Mouse (Mus musculus): ENCODE results near the gene Rsg1.

- no peak for TF ChIP-seq EP300 (IDR thresholded peaks at IDR 0.05; ENCODE audit: low read length)
- TF ChIP-seq ZNF384 (IDR thresholded peaks at IDR 0.05; ENCODE audit: low read depth, low read length): no peak
- no peak for TF ChIP-seq MAFK (IDR thresholded peaks at IDR 0.05; ENCODE audit: insufficient replicate concordance, low read length)
- no peak for TF ChIP-seq CTCF (conservative IDR thresholded peaks at IDR 0.05 in 1 of 2, IDR thresholded peaks at IDR 0.05 in 1 of 2; ENCODE audit: low read depth in 2 of 2, low read length in 2 of 2)
- no peak for TF ChIP-seq KAT2A (IDR thresholded peaks at IDR 0.05; ENCODE audit: insufficient replicate concordance, low read length)
- no peak for TF ChIP-seq USF1 (IDR thresholded peaks at IDR 0.05; ENCODE audit: low read depth, low read length)
- no peak for TF ChIP-seq ELF1 (IDR thresholded peaks at IDR 0.05; ENCODE audit: low read depth, low read length)
- no peak for TF ChIP-seq ETS1 (conservative IDR thresholded peaks at IDR 0.05; ENCODE audit: low read depth, low read length)
- no peak for TF ChIP-seq MXI1 (IDR thresholded peaks at IDR 0.05; ENCODE audit: low read depth, low read length)
- TF ChIP-seq POLR2A (IDR thresholded peaks at IDR 0.05; ENCODE audit: low read depth, low read length): no peak
Measured at GRCm38 (mm10) chr4:141191294-141191693, 22.5 kb upstream of the Rsg1 start.
